In genomic region chr4:155891551-155892001, GRCm38 (mm10) we compare ENCODE assay signal across 7 mouse cellular contexts. TPM values are rescaled to one million over a fixed set of nuclear protein-coding genes. Genes with fewer than 3 reads are reported as not detected.
DNase-seq lines count a peak whose midpoint lies in the region; ATAC-seq lines count a peak whose summit lies in the region.

TSS of gene Pusl1 (minus strand) at chr4:155891781.
TSS of gene Acap3 (plus strand) at chr4:155891822.

- peak; percentile 98 for DNase-seq in adrenal gland, adult 2 months
- peak; percentile 93 for DNase-seq in embryo, embryonic 11.5 days (ENCODE audit: low read depth, low spot score)
- DNase-seq in gastrocnemius, postnatal 4 days (ENCODE audit: low spot score in 2 of 2) = peak; percentile 94 to 98
- peak; percentile 95 to 97 for DNase-seq in left cerebral cortex, postnatal 36 days (ENCODE audit: low spot score in 2 of 2)
- DNase-seq in midbrain, embryonic 11.5 days (ENCODE audit: low spot score, missing footprints) = peak; percentile 100
- DNase-seq in skeletal muscle tissue, adult 2 months (ENCODE audit: low read depth, low spot score) = peak; percentile 93

- H3K9me3 ChIP-seq in intestine, embryonic 16.5 days (ENCODE audit: control insufficient read depth, low read length) = no peaks in the 10 kb centered on the region
- H3K9me3 ChIP-seq in midbrain, embryonic 11.5 days (ENCODE audit: control insufficient read depth, low read length) = no peaks in the 10 kb centered on the region

- H3K36me3 ChIP-seq in intestine, embryonic 16.5 days (ENCODE audit: control insufficient read depth, insufficient read depth, low read length) = peaks cover 12% of the 10 kb centered on the region
- peaks cover 17% of the 10 kb centered on the region for H3K36me3 ChIP-seq in midbrain, embryonic 11.5 days (ENCODE audit: control insufficient read depth, insufficient read depth, low read length)

- H3K9ac ChIP-seq in intestine, embryonic 16.5 days (ENCODE audit: low read depth, low read length) = peak within 1 kb of the TSS; percentile 96
- H3K9ac ChIP-seq in midbrain, embryonic 11.5 days (ENCODE audit: low read length) = peak within 1 kb of the TSS; percentile 90

- intact Hi-C loops in left cerebral cortex, postnatal 36 days (cut with DNase I) = loop anchor here (1.0 to 2.0 kb wide), 2 partner anchors 23 to 52 kb away; partner anchors contain the start of genes Cptp, Ints11 and Ube2j2

- H3K4me2 ChIP-seq in intestine, embryonic 16.5 days (ENCODE audit: low read depth, low read length) = peak within 1 kb of the TSS; percentile 96
- H3K4me2 ChIP-seq in midbrain, embryonic 11.5 days = peak within 1 kb of the TSS; percentile 99

- H3K27me3 ChIP-seq in intestine, embryonic 16.5 days (replicated peaks; ENCODE audit: control insufficient read depth, insufficient read depth, low read length) = no peaks in the 10 kb centered on the region
- H3K27me3 ChIP-seq in midbrain, embryonic 11.5 days (ENCODE audit: control insufficient read depth, insufficient read depth, low read length) = no peaks in the 10 kb centered on the region

- peak within 1 kb of the TSS; percentile 99 for H3K27ac ChIP-seq in intestine, embryonic 16.5 days (ENCODE audit: low read length)
- peak within 1 kb of the TSS; percentile 96 for H3K27ac ChIP-seq in midbrain, embryonic 11.5 days (ENCODE audit: low read depth, low read length)

- H3K4me1 ChIP-seq in intestine, embryonic 16.5 days (ENCODE audit: control insufficient read depth, insufficient read depth, low read length) = peaks cover 33% of the 10 kb centered on the region
- H3K4me1 ChIP-seq in midbrain, embryonic 11.5 days (ENCODE audit: control insufficient read depth, insufficient read depth, low read length) = peaks cover 26% of the 10 kb centered on the region

- ATAC-seq in intestine, embryonic 16.5 days = peak; percentile 90
- peak; percentile 91 for ATAC-seq in midbrain, embryonic 11.5 days (ENCODE audit: low FRiP score)

- peak within 1 kb of the TSS; percentile 95 for H3K4me3 ChIP-seq in intestine, embryonic 16.5 days (ENCODE audit: low read length)
- H3K4me3 ChIP-seq in midbrain, embryonic 11.5 days (ENCODE audit: low read depth, low read length) = peak within 1 kb of the TSS; percentile 92

- under 1% methylated on average over 52 of the region's 52 CpGs for WGBS in intestine, embryonic 16.5 days
- 0% methylated on average over 52 of the region's 52 CpGs for WGBS in midbrain, embryonic 11.5 days

RNA-seq across cellular contexts. Expression of gene Pusl1, which starts in this region (rescaled TPM):
- 10 to 100 TPM; 21.8 to 28.4 TPM for total RNA-seq in adrenal gland, adult 2 months (2021)
- 118 and 119 TPM in 2 replicates for polyA plus RNA-seq in adrenal gland, adult 2 months (2012; rRNA removed)
- total RNA-seq in gastrocnemius, postnatal 4 days (2021) = 10 to 100 TPM; 27.4 to 30.1 TPM
- 49.4 and 58.6 TPM in 2 replicates for polyA plus RNA-seq in intestine, embryonic 16.5 days (2015; fragmentation: Nextera tagmentation; extraction: Ambion mirVana)
- 10 to 100 TPM; 56.3 to 67.4 TPM for total RNA-seq in left cerebral cortex, postnatal 36 days (2021)
- 37.2 and 39.4 TPM in 2 replicates for polyA plus RNA-seq in midbrain, embryonic 11.5 days (2014; fragmentation: Nextera tagmentation; extraction: Ambion mirVana)

RNA-seq across cellular contexts. Expression of gene Acap3, which starts in this region (rescaled TPM):
- 10 to 100 TPM; 14.4 to 20.9 TPM for total RNA-seq in adrenal gland, adult 2 months (2021)
- 29.0 and 29.3 TPM in 2 replicates for polyA plus RNA-seq in adrenal gland, adult 2 months (2012; rRNA removed)
- 10 to 100 TPM; 30.1 to 31.6 TPM for total RNA-seq in gastrocnemius, postnatal 4 days (2021)
- polyA plus RNA-seq in intestine, embryonic 16.5 days (2015; fragmentation: Nextera tagmentation; extraction: Ambion mirVana) = 9.8 and 10.8 TPM in 2 replicates
- 100 to 1,000 TPM; 137 to 150 TPM for total RNA-seq in left cerebral cortex, postnatal 36 days (2021)
- polyA plus RNA-seq in midbrain, embryonic 11.5 days (2014; fragmentation: Nextera tagmentation; extraction: Ambion mirVana) = 25.6 and 27.5 TPM in 2 replicates

Comparison
In these comparisons a context has a peak if more than half of its experiments do, and no peak if none do; other contexts are left out.
1. Peak in every context shown above with its lines: DNase-seq, ATAC-seq, H3K4me3 ChIP-seq and H3K27ac ChIP-seq.
2. RNA of gene Acap3 (total RNA-seq): 137 to 150 TPM in left cerebral cortex, postnatal 36 days; 30.1 to 31.6 TPM in gastrocnemius, postnatal 4 days and 14.4 to 20.9 TPM in adrenal gland, adult 2 months; every median in the first group is over 4 times any median in the second.